Mouse (Mus musculus) left cerebral cortex, postnatal 10 days (tissue): ENCODE measurements around the gene Shisa9. TPM values are rescaled to one million over a fixed set of nuclear protein-coding genes. Genes with fewer than 3 reads are reported as not detected.
"Not testable (repeated sequence)": the region's sequence is repeated elsewhere in the genome, so short reads cannot be mapped to it uniquely, and the experiment has no call there.

Experiments used
- DNase-seq, 2 experiments: peaks; one replicate each; pipeline ENCODE4 v3.0.0; 2021 to 2022; ENCODE audit warnings: low spot score in 2 of 2, mixed read lengths in 1 of 2; ENCODE audit errors: extremely low spot score in 1 of 2
- intact Hi-C: fragments of 180-260 bp; cut with DNase I; formaldehyde crosslinking; loops from one replicate; pipeline ENCODE4 v1.15.1; 2025
- total RNA-seq, 2 experiments: library from RNA; stranded (reverse); gene quantifications; 2 replicates each; pipeline ENCODE4 v1.2.3; 2021

Shisa9 gene
- total RNA-seq: 10 to 100 TPM; 66.1 to 69.1 TPM

- DNase-seq: peak in 1 of 2 experiments; percentile 79
- intact Hi-C loops: loop anchor here (5.0 to 10.0 kb wide), 4 partner anchors 219 to 1121 kb away; partner anchors contain the start of gene Ercc4
Observed at GRCm38 (mm10) chr16:11983616-11984270, at the start of gene Shisa9. Gene Shisa9, plus strand, starts transcription at chr16:11984113.

GRCm38 (mm10) chr16:11940477-11940876 is 43.4 kb upstream of the Shisa9 start:
- no peak for DNase-seq
- intact Hi-C loops: no loop called here

GRCm38 (mm10) chr16:11960691-11961090 is 23.2 kb upstream of the Shisa9 start:
- intact Hi-C loops: no loop called here
- peak; percentile 4 to 36 for DNase-seq

- intact Hi-C loops: no loop called here
- no peak for DNase-seq
Observed at GRCm38 (mm10) chr16:11966041-11966440, 17.9 kb upstream of the Shisa9 start.

GRCm38 (mm10) chr16:11966810-11967209 is 17.1 kb upstream of the Shisa9 start:
- intact Hi-C loops, DNase-seq: not testable (repeated sequence)

- intact Hi-C loops: no loop called here
- DNase-seq: no peak
Observed at GRCm38 (mm10) chr16:11967579-11967978, 16.3 kb upstream of the Shisa9 start.

GRCm38 (mm10) chr16:11973707-11974106 is 10.2 kb upstream of the Shisa9 start:
- intact Hi-C loops: no loop called here
- DNase-seq: no peak

GRCm38 (mm10) chr16:11976737-11977136 is 7.2 kb upstream of the Shisa9 start:
- intact Hi-C loops: no loop called here
- no peak for DNase-seq

GRCm38 (mm10) chr16:11980764-11981163 is 3.1 kb upstream of the Shisa9 start:
- peak in 1 of 2 experiments; percentile 53 for DNase-seq
- intact Hi-C loops: loop anchor here (5.0 to 10.0 kb wide), 4 partner anchors 222 to 1124 kb away; partner anchors contain the start of gene Ercc4

- DNase-seq: peak in 1 of 2 experiments; percentile 63
- intact Hi-C loops: loop anchor here (5.0 to 10.0 kb wide), 4 partner anchors 219 to 1122 kb away; partner anchors contain the start of gene Ercc4
Observed at GRCm38 (mm10) chr16:11983106-11983615, 752 bp upstream of the Shisa9 start.

GRCm38 (mm10) chr16:11984271-11984791 is 418 bp downstream of the Shisa9 start:
- intact Hi-C loops: loop anchor here (5.0 to 10.0 kb wide), 4 partner anchors 218 to 1120 kb away; partner anchors contain the start of gene Ercc4
- peak in 1 of 2 experiments; percentile 71 for DNase-seq

- no peak for DNase-seq
- intact Hi-C loops: loop anchor here (5.0 to 10.0 kb wide), 4 partner anchors 125 to 1118 kb away; partner anchors contain the start of gene Ercc4
Observed at GRCm38 (mm10) chr16:11987056-11987455, 3.1 kb downstream of the Shisa9 start.

- no peak for DNase-seq
- intact Hi-C loops: no loop called here
Observed at GRCm38 (mm10) chr16:12005177-12005576, 21.3 kb downstream of the Shisa9 start.

GRCm38 (mm10) chr16:12010136-12010535 is 26.2 kb downstream of the Shisa9 start:
- DNase-seq: no peak
- intact Hi-C loops: no loop called here

GRCm38 (mm10) chr16:12012747-12013146 is 28.8 kb downstream of the Shisa9 start:
- intact Hi-C loops: no loop called here
- no peak for DNase-seq

- DNase-seq: peak in 1 of 2 experiments; percentile 46
- intact Hi-C loops: no loop called here
Observed at GRCm38 (mm10) chr16:12014523-12014922, 30.6 kb downstream of the Shisa9 start.

GRCm38 (mm10) chr16:12017921-12018618 is 34.2 kb downstream of the Shisa9 start:
- intact Hi-C loops: no loop called here
- DNase-seq: no peak

- intact Hi-C loops: no loop called here
Observed at GRCm38 (mm10) chr16:12020103-12020755, 36.3 kb downstream of the Shisa9 start.

GRCm38 (mm10) chr16:12032441-12032840 is 48.5 kb downstream of the Shisa9 start:
- intact Hi-C loops: no loop called here
- no peak for DNase-seq

More at GRCm38 (mm10) chr16:12020103-12020755, 36.3 kb downstream of the Shisa9 start:
- no peak for DNase-seq
